In genomic region chr10:8942967-8943471, GRCm38 (mm10) we compare ENCODE assay signal across 26 mouse cellular contexts. TPM values are rescaled to one million over a fixed set of nuclear protein-coding genes. Genes with fewer than 3 reads are reported as not detected.
DNase-seq lines count a peak whose midpoint lies in the region; ATAC-seq and TF ChIP-seq lines count a peak whose summit lies in the region.
"Had no signal": no experiment of that assay in that cellular context is flagged by ENCODE, and none has a peak within 500 bp of the region (broad histone marks: within the 10 kb centered on the region; RNA-seq: fewer than 3 reads in every experiment).

No protein-coding gene starts in this region.

- no peaks in the 10 kb centered on the region for H3K27me3 ChIP-seq in midbrain, postnatal 0 days (ENCODE audit: insufficient read depth, low read length)
- no peaks in the 10 kb centered on the region for H3K27me3 ChIP-seq in midbrain, embryonic 16.5 days (ENCODE audit: control insufficient read depth, insufficient read depth, low read depth, low read length)
- H3K27me3 ChIP-seq in heart, embryonic 10.5 days (ENCODE audit: insufficient read depth, poor library complexity, severe bottlenecking), result no peaks in the 10 kb centered on the region
- H3K27me3 ChIP-seq: embryonic facial prominence, embryonic 15.5 days; forebrain, embryonic 12.5 days; heart, embryonic 15.5 days; limb, embryonic 12.5 days; liver, embryonic 15.5 days; stomach, embryonic 15.5 days had no signal

- H3K9me3 ChIP-seq in midbrain, postnatal 0 days (ENCODE audit: low read length), result no peaks in the 10 kb centered on the region
- no peaks in the 10 kb centered on the region for H3K9me3 ChIP-seq in midbrain, embryonic 16.5 days (replicated peaks; ENCODE audit: control insufficient read depth, low read length, poor library complexity, severe bottlenecking)
- H3K9me3 ChIP-seq in heart, embryonic 10.5 days, result no peaks in the 10 kb centered on the region
- H3K9me3 ChIP-seq: embryonic facial prominence, embryonic 10.5 days; embryonic facial prominence, embryonic 15.5 days; forebrain, embryonic 12.5 days; heart, embryonic 15.5 days; limb, embryonic 12.5 days; liver, embryonic 15.5 days; stomach, embryonic 15.5 days had no signal

- no peak overlapping the region for H3K4me3 ChIP-seq in layer of hippocampus, adult 2 months
- no peak overlapping the region for H3K4me3 ChIP-seq in midbrain, postnatal 0 days (ENCODE audit: low read depth, low read length)
- no peak overlapping the region for H3K4me3 ChIP-seq in midbrain, embryonic 16.5 days (ENCODE audit: low read depth, low read length)
- no peak overlapping the region for H3K4me3 ChIP-seq in heart, embryonic 10.5 days
- H3K4me3 ChIP-seq: embryonic facial prominence, embryonic 10.5 days; embryonic facial prominence, embryonic 15.5 days; forebrain, embryonic 12.5 days; heart, embryonic 15.5 days; limb, embryonic 12.5 days; liver, embryonic 15.5 days; stomach, embryonic 15.5 days had no signal

- H3K4me1 ChIP-seq in midbrain, postnatal 0 days (ENCODE audit: insufficient read depth, low read length), result no peaks in the 10 kb centered on the region; the same call in 1 of the 2 replicates
- no peaks in the 10 kb centered on the region for H3K4me1 ChIP-seq in midbrain, embryonic 16.5 days (ENCODE audit: control insufficient read depth, insufficient read depth, low read length)
- no peaks in the 10 kb centered on the region for H3K4me1 ChIP-seq in heart, embryonic 10.5 days
- H3K4me1 ChIP-seq: forebrain, embryonic 12.5 days; liver, embryonic 15.5 days had no signal

- no peak for TF ChIP-seq CTCF in layer of hippocampus, adult 2 months (conservative IDR thresholded peaks at IDR 0.05)
- no peak for TF ChIP-seq CTCF in midbrain, postnatal 0 days (IDR thresholded peaks at IDR 0.05)

- no peak overlapping the region for H3K9ac ChIP-seq in midbrain, postnatal 0 days (replicated peaks; ENCODE audit: low read length, poor library complexity, severe bottlenecking)
- no peak overlapping the region for H3K9ac ChIP-seq in midbrain, embryonic 16.5 days (ENCODE audit: low read depth, low read length)
- H3K9ac ChIP-seq: embryonic facial prominence, embryonic 15.5 days; forebrain, embryonic 12.5 days; forebrain, postnatal 0 days; heart, embryonic 15.5 days; limb, embryonic 12.5 days; liver, embryonic 15.5 days; lung, embryonic 14.5 days; stomach, embryonic 15.5 days had no signal

- peak; percentile 5 for DNase-seq in cerebellum, adult 11-12 months
- DNase-seq in cerebellum, adult 9-11 months, result no peak
- peak in 1 of 2 experiments; percentile 48 for DNase-seq in layer of hippocampus, adult 2 months (ENCODE audit: low spot score in 2 of 2)
- no peak for DNase-seq in layer of hippocampus, adult 9-10 months (ENCODE audit: low spot score)
- no peak for DNase-seq in midbrain, postnatal 0 days (ENCODE audit: low spot score)
- no peak for DNase-seq in heart, embryonic 10.5 days (ENCODE audit: low spot score)
- DNase-seq: adrenal gland, adult 8-10 months; cerebellum, adult 11 months; cerebellum, postnatal 14 days; forebrain, postnatal 0 days; gastrocnemius, postnatal 14 days; kidney, adult 11 months; kidney, postnatal 14 days; lung, embryonic 14.5 days; lung, postnatal 14 days; midbrain, embryonic 14.5 days; thymus, postnatal 14 days had no signal

- no peak overlapping the region for H3K4me2 ChIP-seq in midbrain, postnatal 0 days (ENCODE audit: low read depth, low read length, poor library complexity, severe bottlenecking)
- H3K4me2 ChIP-seq in midbrain, embryonic 16.5 days (ENCODE audit: low read length), result no peak overlapping the region
- H3K4me2 ChIP-seq: embryonic facial prominence, embryonic 15.5 days; forebrain, embryonic 12.5 days; heart, embryonic 15.5 days; limb, embryonic 12.5 days; liver, embryonic 15.5 days; lung, embryonic 14.5 days had no signal

- H3K27ac ChIP-seq in layer of hippocampus, adult 2 months, result peak overlapping the region; percentile 88
- no peak overlapping the region for H3K27ac ChIP-seq in midbrain, postnatal 0 days (ENCODE audit: low read depth, low read length)
- no peak overlapping the region for H3K27ac ChIP-seq in midbrain, embryonic 16.5 days (ENCODE audit: low read length)
- no peak overlapping the region for H3K27ac ChIP-seq in heart, embryonic 10.5 days
- H3K27ac ChIP-seq: embryonic facial prominence, embryonic 10.5 days; embryonic facial prominence, embryonic 15.5 days; forebrain, embryonic 12.5 days; heart, embryonic 15.5 days; limb, embryonic 12.5 days; liver, embryonic 15.5 days; stomach, embryonic 15.5 days had no signal

- ATAC-seq in midbrain, postnatal 0 days (ENCODE audit: low FRiP score), result 0 out of 2 replicates have a peak, but pooled peaks have one; percentile 38
- no peak for ATAC-seq in midbrain, embryonic 16.5 days
- ATAC-seq: forebrain, postnatal 0 days had no signal

- no peaks in the 10 kb centered on the region for H3K36me3 ChIP-seq in midbrain, postnatal 0 days (ENCODE audit: insufficient read depth, low read length)
- no peaks in the 10 kb centered on the region for H3K36me3 ChIP-seq in midbrain, embryonic 16.5 days (ENCODE audit: control insufficient read depth, insufficient read depth, low read length)
- H3K36me3 ChIP-seq in heart, embryonic 10.5 days, result no peaks in the 10 kb centered on the region
- H3K36me3 ChIP-seq: embryonic facial prominence, embryonic 10.5 days; embryonic facial prominence, embryonic 15.5 days; forebrain, embryonic 12.5 days; G1E; heart, embryonic 15.5 days; limb, embryonic 12.5 days; liver, embryonic 15.5 days; stomach, embryonic 15.5 days had no signal

- WGBS in midbrain, postnatal 0 days, result 82% methylated on average over 6 of the region's 6 CpGs
- 82% methylated on average over 6 of the region's 6 CpGs for WGBS in midbrain, embryonic 16.5 days
- 80% methylated on average over 6 of the region's 6 CpGs for WGBS in heart, embryonic 10.5 days

RNA-seq across cellular contexts. Expression of gene Sash1, which starts 57.1 kb away (rescaled TPM):
- total RNA-seq in layer of hippocampus, adult 2 months (2021), result 10 to 100 TPM; 75.7 to 86.0 TPM
- 47.4 and 64.1 TPM in 2 replicates for total RNA-seq in midbrain, postnatal 0 days (2014; rRNA removed)
- polyA plus RNA-seq in midbrain, postnatal 0 days (2015; fragmentation: Nextera tagmentation; extraction: Ambion mirVana), result 4.0 and 5.0 TPM in 2 replicates
- 2.2 and 2.7 TPM in 2 replicates for polyA plus RNA-seq in midbrain, embryonic 16.5 days (2015; fragmentation: Nextera tagmentation; extraction: Ambion mirVana)
- 2.5 and 2.7 TPM in 2 replicates for polyA plus RNA-seq in heart, embryonic 10.5 days (2016; fragmentation: Nextera tagmentation; extraction: Ambion mirVana)
- polyA plus RNA-seq: G1E had no signal
